Comparison of ENCODE assay signal across 8 mouse cellular contexts in genomic region chr4:138395087-138395970, GRCm38 (mm10). TPM values are rescaled to one million over a fixed set of nuclear protein-coding genes. Genes with fewer than 3 reads are reported as not detected.
DNase-seq lines count a peak whose midpoint lies in the region; ATAC-seq and TF ChIP-seq lines count a peak whose summit lies in the region.

No protein-coding gene starts in this region.

- peaks cover 3% of the 10 kb centered on the region; the same call in 1 of the 2 replicates for H3K4me1 ChIP-seq in embryonic facial prominence, embryonic 14.5 days (ENCODE audit: control insufficient read depth, insufficient read depth, low read length)
- peaks cover 19% of the 10 kb centered on the region for H3K4me1 ChIP-seq in intestine, embryonic 16.5 days (ENCODE audit: control insufficient read depth, insufficient read depth, low read length)
- no peaks in the 10 kb centered on the region for H3K4me1 ChIP-seq in midbrain, embryonic 14.5 days (ENCODE audit: control insufficient read depth, insufficient read depth, low read length)

- no peak for TF ChIP-seq CTCF in C2C12 (IDR thresholded peaks at IDR 0.05; ENCODE audit: control insufficient read depth, insufficient read depth, insufficient read length)

- H3K79me3 ChIP-seq in C2C12 (ENCODE audit: low read depth), result no peaks in the 10 kb centered on the region

- H3K4me3 ChIP-seq in C2C12 (ENCODE audit: insufficient read depth, poor library complexity, severe bottlenecking), result no peak overlapping the region
- H3K4me3 ChIP-seq in embryonic facial prominence, embryonic 14.5 days (ENCODE audit: low read depth, low read length), result peak overlapping the region; percentile 40
- peak overlapping the region; percentile 40 for H3K4me3 ChIP-seq in intestine, embryonic 16.5 days (ENCODE audit: low read length)
- peak overlapping the region; percentile 41 for H3K4me3 ChIP-seq in midbrain, embryonic 14.5 days (replicated peaks; ENCODE audit: low read depth, low read length)

- WGBS in embryonic facial prominence, embryonic 14.5 days, result 1% methylated on average over 40 of the region's 103 CpGs
- WGBS in intestine, embryonic 16.5 days, result under 1% methylated on average over 103 of the region's 103 CpGs
- WGBS in midbrain, embryonic 14.5 days, result under 1% methylated on average over 102 of the region's 103 CpGs

- no peaks in the 10 kb centered on the region for H3K79me2 ChIP-seq in C2C12 (ENCODE audit: control insufficient read depth, insufficient read depth)

- peak overlapping the region; percentile 42; the same call in 1 of the 2 replicates for H3K9ac ChIP-seq in embryonic facial prominence, embryonic 14.5 days (ENCODE audit: low read depth, low read length)
- H3K9ac ChIP-seq in intestine, embryonic 16.5 days (ENCODE audit: low read depth, low read length), result no peak overlapping the region
- peak overlapping the region; percentile 50 for H3K9ac ChIP-seq in midbrain, embryonic 14.5 days (replicated peaks; ENCODE audit: low read length)

- intact Hi-C loops in gastrocnemius, postnatal 14 days (cut with DNase I; ENCODE audit: low total_unique reads), result no loop called here

- H3ac ChIP-seq in C2C12 (ENCODE audit: control insufficient read depth, insufficient read length, low read depth), result peak overlapping the region; percentile 10

- H3K9me3 ChIP-seq in embryonic facial prominence, embryonic 14.5 days (ENCODE audit: control insufficient read depth, low read length), result no peaks in the 10 kb centered on the region
- H3K9me3 ChIP-seq in intestine, embryonic 16.5 days (ENCODE audit: control insufficient read depth, low read length), result no peaks in the 10 kb centered on the region
- H3K9me3 ChIP-seq in midbrain, embryonic 14.5 days (ENCODE audit: control insufficient read depth, low read length), result no peaks in the 10 kb centered on the region

- H3K27me3 ChIP-seq in C2C12 (ENCODE audit: control insufficient read depth, insufficient read depth, insufficient read length), result peaks cover 53% of the 10 kb centered on the region
- H3K27me3 ChIP-seq in embryonic facial prominence, embryonic 14.5 days (replicated peaks; ENCODE audit: control insufficient read depth, insufficient read depth, low read length), result peaks cover 80% of the 10 kb centered on the region
- H3K27me3 ChIP-seq in intestine, embryonic 16.5 days (replicated peaks; ENCODE audit: control insufficient read depth, insufficient read depth, low read length), result peaks cover 57% of the 10 kb centered on the region
- H3K27me3 ChIP-seq in midbrain, embryonic 14.5 days (ENCODE audit: control insufficient read depth, insufficient read depth, low read length), result peaks cover 55% of the 10 kb centered on the region

- peak overlapping the region; percentile 64 for H3K4me2 ChIP-seq in embryonic facial prominence, embryonic 14.5 days (ENCODE audit: low read depth, low read length)
- peak overlapping the region; percentile 50 for H3K4me2 ChIP-seq in intestine, embryonic 16.5 days (ENCODE audit: low read depth, low read length)
- H3K4me2 ChIP-seq in midbrain, embryonic 14.5 days (ENCODE audit: low read length), result peak overlapping the region; percentile 70

- ATAC-seq in embryonic facial prominence, embryonic 14.5 days (ENCODE audit: low read depth), result no peak; the same call in 1 of the 2 replicates
- ATAC-seq in intestine, embryonic 16.5 days, result no peak
- no peak for ATAC-seq in midbrain, embryonic 14.5 days (ENCODE audit: low FRiP score, low TSS enrichment)
- no peak for ATAC-seq in erythroid progenitor cell, adult 5-6 weeks (replicated peaks; ENCODE audit: low FRiP score, poor library complexity, severe bottlenecking)

- H3K36me3 ChIP-seq in C2C12 (ENCODE audit: control insufficient read depth, insufficient read depth), result no peaks in the 10 kb centered on the region
- no peaks in the 10 kb centered on the region for H3K36me3 ChIP-seq in embryonic facial prominence, embryonic 14.5 days (ENCODE audit: control insufficient read depth, insufficient read depth, low read length)
- no peaks in the 10 kb centered on the region for H3K36me3 ChIP-seq in intestine, embryonic 16.5 days (ENCODE audit: control insufficient read depth, insufficient read depth, low read length)
- no peaks in the 10 kb centered on the region for H3K36me3 ChIP-seq in midbrain, embryonic 14.5 days (ENCODE audit: control insufficient read depth, insufficient read depth, low read length)

- DNase-seq in cerebellum, postnatal 14 days, result peak; percentile 43 to 53
- DNase-seq in cerebellum, adult 11-12 months, result no peak
- peak; percentile 24 for DNase-seq in embryonic facial prominence, embryonic 14.5 days (ENCODE audit: low spot score)
- peak; percentile 76 for DNase-seq in midbrain, embryonic 14.5 days
- DNase-seq in gastrocnemius, postnatal 14 days, result no peak

- no peak overlapping the region for H3K27ac ChIP-seq in embryonic facial prominence, embryonic 14.5 days (replicated peaks; ENCODE audit: low read depth, low read length)
- no peak overlapping the region for H3K27ac ChIP-seq in intestine, embryonic 16.5 days (ENCODE audit: low read length)
- no peak overlapping the region for H3K27ac ChIP-seq in midbrain, embryonic 14.5 days (replicated peaks; ENCODE audit: low read depth, low read length)

TF ChIP-seq in C2C12, 6 proteins besides CTCF, POLR2A, EP300 and RAD21:
- no peak for TF ChIP-seq MAX (IDR thresholded peaks at IDR 0.05)
- no peak for TF ChIP-seq MYOD1 (IDR thresholded peaks at IDR 0.05; ENCODE audit: control insufficient read depth, insufficient read length, low read depth)
- TF ChIP-seq USF1 (IDR thresholded peaks at IDR 0.05; ENCODE audit: low read depth), result no peak
- no peak for TF ChIP-seq MYOG (IDR thresholded peaks at IDR 0.05; ENCODE audit: control insufficient read depth, extremely low read depth, insufficient read length)
- no peak for TF ChIP-seq FOSL1 (IDR thresholded peaks at IDR 0.05; ENCODE audit: insufficient read depth, low read length, poor library complexity, severe bottlenecking)
- no peak for TF ChIP-seq CEBPB (IDR thresholded peaks at IDR 0.05; ENCODE audit: low read depth)

RNA-seq across cellular contexts. Expression of gene Fam43b, which starts 1.0 kb away (rescaled TPM):
- not detected for polyA plus RNA-seq in C2C12 (2012; fragmentation: generic; extraction: Trizol)
- polyA plus RNA-seq in embryonic facial prominence, embryonic 14.5 days (2014; fragmentation: Nextera tagmentation; extraction: Ambion mirVana), result 0.24 and 0.29 TPM in 2 replicates
- polyA plus RNA-seq in intestine, embryonic 16.5 days (2015; fragmentation: Nextera tagmentation; extraction: Ambion mirVana), result not detected in 2 replicates
- 5.4 and 6.7 TPM in 2 replicates for polyA plus RNA-seq in midbrain, embryonic 14.5 days (2014; fragmentation: Nextera tagmentation; extraction: Ambion mirVana)
- under 1 TPM in 1 of 2 experiments, not detected in 1; 0.08 TPM for total RNA-seq in gastrocnemius, postnatal 14 days (2021)
- not detected in 2 replicates for total RNA-seq in erythroid progenitor cell, adult 5-6 weeks (2015; ENCODE audit: low replicate concordance)
- total RNA-seq in erythroid progenitor cell, adult 5-6 weeks (2017; ENCODE audit: low replicate concordance), result not detected in 2 replicates

RNA-seq across cellular contexts. Expression of gene Cda, which starts 27.5 kb away (rescaled TPM):
- polyA plus RNA-seq in C2C12 (2012; fragmentation: generic; extraction: Trizol), result 8.7 TPM
- polyA plus RNA-seq in embryonic facial prominence, embryonic 14.5 days (2014; fragmentation: Nextera tagmentation; extraction: Ambion mirVana), result 6.3 and 10.1 TPM in 2 replicates
- polyA plus RNA-seq in intestine, embryonic 16.5 days (2015; fragmentation: Nextera tagmentation; extraction: Ambion mirVana), result 39.2 and 42.4 TPM in 2 replicates
- polyA plus RNA-seq in midbrain, embryonic 14.5 days (2014; fragmentation: Nextera tagmentation; extraction: Ambion mirVana), result 2.4 and 4.6 TPM in 2 replicates
- total RNA-seq in gastrocnemius, postnatal 14 days (2021), result 1 to 10 TPM in 1 of 2 experiments, under 1 TPM in 1; 0.55 to 1.9 TPM
- not detected in 2 replicates for total RNA-seq in erythroid progenitor cell, adult 5-6 weeks (2015; ENCODE audit: low replicate concordance)
- not detected in 2 replicates for total RNA-seq in erythroid progenitor cell, adult 5-6 weeks (2017; ENCODE audit: low replicate concordance)

RNA-seq across cellular contexts. Expression of gene Mul1, which starts 39.1 kb away (rescaled TPM):
- polyA plus RNA-seq in C2C12 (2012; fragmentation: generic; extraction: Trizol), result 26.5 TPM
- polyA plus RNA-seq in embryonic facial prominence, embryonic 14.5 days (2014; fragmentation: Nextera tagmentation; extraction: Ambion mirVana), result 19.5 and 22.0 TPM in 2 replicates
- polyA plus RNA-seq in intestine, embryonic 16.5 days (2015; fragmentation: Nextera tagmentation; extraction: Ambion mirVana), result 32.7 and 35.3 TPM in 2 replicates
- 22.8 and 23.8 TPM in 2 replicates for polyA plus RNA-seq in midbrain, embryonic 14.5 days (2014; fragmentation: Nextera tagmentation; extraction: Ambion mirVana)
- 10 to 100 TPM; 31.1 to 34.2 TPM for total RNA-seq in gastrocnemius, postnatal 14 days (2021)
- 2.9 and 3.2 TPM in 2 replicates for total RNA-seq in erythroid progenitor cell, adult 5-6 weeks (2015; ENCODE audit: low replicate concordance)
- total RNA-seq in erythroid progenitor cell, adult 5-6 weeks (2017; ENCODE audit: low replicate concordance), result 3.7 and 5.0 TPM in 2 replicates

RNA-seq across cellular contexts. Expression of gene Camk2n1, which starts 58.8 kb away (rescaled TPM):
- 0.48 TPM for polyA plus RNA-seq in C2C12 (2012; fragmentation: generic; extraction: Trizol)
- polyA plus RNA-seq in embryonic facial prominence, embryonic 14.5 days (2014; fragmentation: Nextera tagmentation; extraction: Ambion mirVana), result 2.4 and 2.5 TPM in 2 replicates
- 3.5 and 3.6 TPM in 2 replicates for polyA plus RNA-seq in intestine, embryonic 16.5 days (2015; fragmentation: Nextera tagmentation; extraction: Ambion mirVana)
- 15.4 and 20.5 TPM in 2 replicates for polyA plus RNA-seq in midbrain, embryonic 14.5 days (2014; fragmentation: Nextera tagmentation; extraction: Ambion mirVana)
- total RNA-seq in gastrocnemius, postnatal 14 days (2021), result 1 to 10 TPM; 4.4 to 4.6 TPM
- total RNA-seq in erythroid progenitor cell, adult 5-6 weeks (2015; ENCODE audit: low replicate concordance), result 0.42 TPM in 1 of 2 replicates, not detected in the other
- 0.30 TPM in 1 of 2 replicates, not detected in the other for total RNA-seq in erythroid progenitor cell, adult 5-6 weeks (2017; ENCODE audit: low replicate concordance)

Comparison
In these comparisons a context has a peak if more than half of its experiments do, and no peak if none do; other contexts are left out.
1. DNase-seq: peak in cerebellum, postnatal 14 days (2 of 2), embryonic facial prominence, embryonic 14.5 days (single experiment) and midbrain, embryonic 14.5 days (single experiment); none in cerebellum, adult 11-12 months (single experiment) and gastrocnemius, postnatal 14 days (single experiment).
2. Peak in every context shown above with its lines, with median percentiles within 50 percentile points of each other: H3K4me2 ChIP-seq.